Mouse (Mus musculus): ENCODE measurements around the gene U2af2. TPM values are rescaled to one million over a fixed set of nuclear protein-coding genes. Genes with fewer than 3 reads are reported as not detected.
A peak's percentile ranks its signal among the peaks of the same experiment; 100 is the strongest.

U2af2 gene
- polyA plus RNA-seq, 1 experiment, result 150 TPM

DNA sequence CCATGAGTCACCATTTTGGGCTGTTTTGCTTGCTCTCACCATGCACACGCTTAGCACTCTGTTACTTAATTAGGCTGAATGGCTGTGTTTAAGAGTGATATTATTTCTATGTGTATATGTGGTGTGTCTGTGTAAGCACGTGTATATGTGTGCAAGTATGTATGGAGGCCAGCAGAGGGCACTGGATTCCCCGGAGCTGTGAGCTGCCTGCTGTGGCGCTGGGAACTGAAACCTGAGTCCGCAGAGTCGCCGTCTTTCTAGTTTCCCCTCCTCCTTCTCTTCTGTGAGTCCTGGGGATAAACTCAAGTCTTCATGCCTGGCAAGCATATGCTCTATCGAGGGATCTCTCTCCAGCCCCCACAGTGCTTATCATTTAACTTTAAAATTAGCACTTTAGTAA, 47.4 kb downstream of the U2af2 start:
- no peaks in the 10 kb centered on the region; the same call in 1 of the 2 replicates for H3K27me3 ChIP-seq (ENCODE audit: control insufficient read depth, insufficient read depth, low read length)
- H3K4me3 ChIP-seq (ENCODE audit: low read depth, low read length), result no peak overlapping the region
- H3K36me3 ChIP-seq (ENCODE audit: control insufficient read depth, insufficient read depth, low read length), result no peaks in the 10 kb centered on the region
- no peak for TF ChIP-seq CTCF (IDR thresholded peaks at IDR 0.05; ENCODE audit: extremely low read depth, insufficient read length, insufficient replicate concordance, low read depth, low read length)
- TF ChIP-seq POLR2A (IDR thresholded peaks at IDR 0.05; ENCODE audit: low read depth, low read length), result no peak
- 79% methylated on average over 8 of the region's 8 CpGs for WGBS
- H3K27ac ChIP-seq (ENCODE audit: insufficient read depth, low read depth, low read length), result no peak overlapping the region
- H3K4me1 ChIP-seq (ENCODE audit: control insufficient read depth, insufficient read depth, insufficient read length, low read length), result no peaks in the 10 kb centered on the region

DNA sequence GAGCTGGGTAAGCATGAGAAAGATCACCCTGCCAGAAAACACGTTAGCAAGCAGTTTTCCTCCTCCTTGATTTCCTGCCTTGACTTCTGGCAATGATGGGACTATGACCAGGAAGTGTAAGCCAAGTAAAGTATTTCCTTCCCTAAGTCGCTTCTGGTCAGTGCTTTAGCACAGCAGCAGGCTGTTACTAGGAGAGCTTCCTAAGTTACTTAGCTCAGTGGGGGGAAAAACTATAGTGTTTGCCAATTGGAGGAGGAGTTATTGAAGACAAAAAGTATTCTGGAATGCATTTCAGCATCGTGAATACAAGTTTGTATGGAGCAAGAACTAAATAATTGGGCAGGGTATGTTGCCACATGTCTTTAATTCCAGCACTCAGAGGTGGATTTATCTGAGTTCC, 50.8 kb downstream of the U2af2 start:
- no peaks in the 10 kb centered on the region; the same call in 1 of the 2 replicates for H3K27me3 ChIP-seq (ENCODE audit: control insufficient read depth, insufficient read depth, low read length)
- TF ChIP-seq POLR2A (IDR thresholded peaks at IDR 0.05; ENCODE audit: low read depth, low read length) (no peak), CTCF (IDR thresholded peaks at IDR 0.05; ENCODE audit: extremely low read depth, insufficient read length, insufficient replicate concordance, low read depth, low read length) (no peak)
- H3K36me3 ChIP-seq (ENCODE audit: control insufficient read depth, insufficient read depth, low read length), result no peaks in the 10 kb centered on the region
- no peak overlapping the region for H3K4me3 ChIP-seq (ENCODE audit: low read depth, low read length)
- 26% methylated on average over 3 of the region's 3 CpGs for WGBS
- no peaks in the 10 kb centered on the region for H3K4me1 ChIP-seq (ENCODE audit: control insufficient read depth, insufficient read depth, insufficient read length, low read length)
- H3K27ac ChIP-seq (ENCODE audit: insufficient read depth, low read depth, low read length), result no peak overlapping the region

DNA sequence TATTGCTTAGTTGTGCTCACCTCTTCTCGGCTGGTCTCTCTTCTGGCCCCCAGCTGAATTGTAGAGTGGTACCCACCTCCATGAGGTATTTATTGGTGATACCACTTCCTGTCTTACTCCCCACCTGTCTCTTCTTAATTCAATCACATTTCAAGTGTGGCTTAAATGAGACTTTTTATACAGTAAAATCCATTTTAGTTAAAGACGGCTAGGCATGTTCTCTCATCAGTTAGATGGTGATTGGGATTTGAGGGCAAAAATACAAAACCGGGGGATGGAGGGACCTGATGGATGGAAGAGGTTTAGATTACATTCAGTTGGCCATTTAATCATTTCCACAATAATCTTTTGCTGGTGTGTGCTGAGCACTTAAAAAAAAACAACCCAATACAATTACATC, 54.9 kb downstream of the U2af2 start, which contains the start of gene Rfpl4:
Gene Rfpl4, minus strand, starts transcription at position 101 of the 400 bp plus-strand sequence.
- no peaks in the 10 kb centered on the region for H3K27me3 ChIP-seq (ENCODE audit: control insufficient read depth, insufficient read depth, low read length)
- no peak within 1 kb of the TSS for H3K4me3 ChIP-seq (ENCODE audit: low read depth, low read length)
- no peaks in the 10 kb centered on the region for H3K36me3 ChIP-seq (ENCODE audit: control insufficient read depth, insufficient read depth, low read length)
- 86% methylated on average over 3 of the region's 3 CpGs for WGBS
- TF ChIP-seq CTCF (IDR thresholded peaks at IDR 0.05; ENCODE audit: extremely low read depth, insufficient read length, insufficient replicate concordance, low read depth, low read length) (no peak), POLR2A (IDR thresholded peaks at IDR 0.05; ENCODE audit: low read depth, low read length) (no peak)
- H3K4me1 ChIP-seq (ENCODE audit: control insufficient read depth, insufficient read depth, insufficient read length, low read length), result no peaks in the 10 kb centered on the region
- no peak within 1 kb of the TSS for H3K27ac ChIP-seq (ENCODE audit: insufficient read depth, low read depth, low read length)

DNA sequence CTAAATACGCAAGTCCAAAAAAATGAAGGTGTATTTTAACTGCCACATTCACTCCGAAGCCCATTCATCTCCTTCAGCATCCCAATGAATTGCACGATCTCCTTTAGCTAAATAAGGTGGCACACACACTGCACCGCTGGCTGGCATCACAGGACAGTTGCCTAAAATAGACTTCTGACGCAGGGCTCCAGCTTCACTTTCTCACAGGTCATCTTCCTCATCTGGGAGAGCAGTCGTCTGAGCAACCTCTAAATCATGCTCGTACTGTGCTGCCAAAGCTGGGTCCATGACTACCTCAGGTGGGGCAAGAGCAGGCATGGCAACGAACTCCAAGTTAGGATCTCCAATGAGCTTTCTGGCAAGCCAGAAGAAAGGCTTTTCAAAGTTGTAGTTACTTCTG, 63.1 kb downstream of the U2af2 start:
- TF ChIP-seq POLR2A (IDR thresholded peaks at IDR 0.05; ENCODE audit: low read depth, low read length) (no peak), CTCF (IDR thresholded peaks at IDR 0.05; ENCODE audit: extremely low read depth, insufficient read length, insufficient replicate concordance, low read depth, low read length) (no peak)
- Histone ChIP-seq H3K4me3 (ENCODE audit: low read depth, low read length) (no peak overlapping the region), H3K4me1 (ENCODE audit: control insufficient read depth, insufficient read depth, insufficient read length, low read length) (no peaks in the 10 kb centered on the region), H3K36me3 (ENCODE audit: control insufficient read depth, insufficient read depth, low read length) (no peaks in the 10 kb centered on the region), H3K27me3 (ENCODE audit: control insufficient read depth, insufficient read depth, low read length) (no peaks in the 10 kb centered on the region), H3K27ac (ENCODE audit: insufficient read depth, low read depth, low read length) (no peak overlapping the region)
- WGBS, result 81% methylated on average over 8 of the region's 8 CpGs

DNA sequence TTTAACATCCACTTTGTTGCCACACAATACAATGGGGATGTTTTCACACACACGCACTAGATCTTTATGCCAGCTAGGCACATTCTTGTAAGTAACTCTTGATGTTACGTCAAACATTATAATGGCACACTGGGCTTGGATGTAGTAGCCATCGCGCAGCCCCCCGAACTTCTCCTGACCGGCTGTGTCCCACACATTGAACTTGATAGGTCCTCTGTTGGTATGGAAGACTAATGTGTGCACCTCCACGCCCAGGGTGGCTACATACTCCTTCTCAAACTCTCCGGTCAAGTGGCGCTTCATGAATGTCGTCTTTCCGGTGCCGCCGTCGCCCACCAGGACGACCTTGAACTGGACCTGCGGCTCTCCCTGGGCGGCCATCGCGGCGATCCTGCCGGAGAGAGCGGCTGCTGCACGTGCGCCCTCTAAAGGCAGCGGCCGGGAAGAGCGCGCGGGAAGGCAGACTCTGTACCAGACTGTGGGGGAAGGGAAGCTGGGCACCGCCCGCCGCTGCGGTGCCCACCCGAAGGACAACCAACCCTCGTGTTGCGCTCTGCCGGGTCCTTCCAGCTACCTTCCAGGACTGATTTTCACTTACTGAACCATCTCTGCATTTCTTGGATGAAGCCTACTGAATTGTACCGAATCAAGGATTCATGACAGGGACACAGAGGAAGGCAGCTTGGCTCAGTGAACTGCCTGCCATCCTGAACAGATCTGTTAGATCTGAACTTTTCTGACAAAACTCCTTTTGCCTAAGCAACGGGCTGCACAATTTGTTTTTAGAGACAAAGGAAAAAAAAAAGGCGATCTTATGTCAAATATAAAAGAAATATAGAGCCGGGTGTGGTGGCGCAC, 63.8 kb downstream of the U2af2 start, which contains the start of gene Rasl2-9:
Gene Rasl2-9, minus strand, starts transcription at position 402 of the 858 bp plus-strand sequence.
- no peak within 1 kb of the TSS for H3K27ac ChIP-seq (ENCODE audit: insufficient read depth, low read depth, low read length)
- peak within 1 kb of the TSS; percentile 64 for H3K4me3 ChIP-seq (ENCODE audit: low read depth, low read length)
- WGBS, result 16% methylated on average over 42 of the region's 42 CpGs

More for the DNA sequence above, 63.8 kb downstream of the U2af2 start, which contains the start of gene Rasl2-9:
- no peaks in the 10 kb centered on the region for H3K27me3 ChIP-seq (ENCODE audit: control insufficient read depth, insufficient read depth, low read length)
- H3K36me3 ChIP-seq (ENCODE audit: control insufficient read depth, insufficient read depth, low read length), result no peaks in the 10 kb centered on the region
- peak; percentile 64 for TF ChIP-seq CTCF (IDR thresholded peaks at IDR 0.05; ENCODE audit: extremely low read depth, insufficient read length, insufficient replicate concordance, low read depth, low read length)
- no peak for TF ChIP-seq POLR2A (IDR thresholded peaks at IDR 0.05; ENCODE audit: low read depth, low read length)
- no peaks in the 10 kb centered on the region for H3K4me1 ChIP-seq (ENCODE audit: control insufficient read depth, insufficient read depth, insufficient read length, low read length)

Other genes starting within 250 kb of the U2af2 start
- gene Ube2s, start 249.6 kb upstream of the U2af2 start, polyA plus RNA-seq (2012; rRNA removed), result 78.5 and 131 TPM in 2 replicates
- 0.48 and 0.83 TPM in 2 replicates for gene Shisa7, start 217.4 kb upstream of the U2af2 start, polyA plus RNA-seq (2012; rRNA removed)
- 12.4 and 18.9 TPM in 2 replicates for gene Isoc2b, start 191.9 kb upstream of the U2af2 start, polyA plus RNA-seq (2012; rRNA removed)
- gene Isoc2a, start 185.0 kb upstream of the U2af2 start, polyA plus RNA-seq (2012; rRNA removed), result 13.4 and 15.5 TPM in 2 replicates
- gene Gm36210, start 155.6 kb upstream of the U2af2 start, polyA plus RNA-seq (2012; rRNA removed), result not detected in 2 replicates
- gene Zfp628, start 146.9 kb upstream of the U2af2 start, polyA plus RNA-seq (2012; rRNA removed), result 15.7 and 41.4 TPM in 2 replicates
- 4.3 and 6.2 TPM in 2 replicates for gene Nat14, start 140.1 kb upstream of the U2af2 start, polyA plus RNA-seq (2012; rRNA removed)
- gene Ssc5d, start 136.4 kb upstream of the U2af2 start, polyA plus RNA-seq (2012; rRNA removed), result 3.3 and 4.5 TPM in 2 replicates
- 0.06 and 0.11 TPM in 2 replicates for gene Sbk2, start 97.7 kb upstream of the U2af2 start, polyA plus RNA-seq (2012; rRNA removed)
- gene Sbk3, start 91.0 kb upstream of the U2af2 start, polyA plus RNA-seq (2012; rRNA removed), result not detected in 2 replicates
- gene Zfp579, start 66.0 kb upstream of the U2af2 start, polyA plus RNA-seq (2012; rRNA removed), result 24.7 and 52.4 TPM in 2 replicates
- gene Zfp524, start 47.7 kb upstream of the U2af2 start, polyA plus RNA-seq (2012; rRNA removed), result 25.2 and 51.0 TPM in 2 replicates
- 14.5 and 31.4 TPM in 2 replicates for gene Fiz1, start 47.4 kb upstream of the U2af2 start, polyA plus RNA-seq (2012; rRNA removed)
- gene Gm44973, start 46.6 kb upstream of the U2af2 start, polyA plus RNA-seq (2012; rRNA removed), result 0.35 TPM in 1 of 2 replicates, not detected in the other
- gene Zfp865, start 41.8 kb upstream of the U2af2 start, polyA plus RNA-seq (2012; rRNA removed), result 20.0 and 37.3 TPM in 2 replicates
- gene Ccdc106, start 41.6 kb upstream of the U2af2 start, polyA plus RNA-seq (2012; rRNA removed), result 0.76 and 0.81 TPM in 2 replicates
- not detected in 2 replicates for gene 4632433K11Rik, start 28.0 kb upstream of the U2af2 start, polyA plus RNA-seq (2012; rRNA removed)
- gene Zfp784, start 23.7 kb upstream of the U2af2 start, polyA plus RNA-seq (2012; rRNA removed), result 3.2 and 7.7 TPM in 2 replicates
- gene Zfp580, start 10.6 kb upstream of the U2af2 start, polyA plus RNA-seq (2012; rRNA removed), result 12.2 and 17.6 TPM in 2 replicates
- gene Epn1, start 18.1 kb downstream of the U2af2 start, polyA plus RNA-seq (2012; rRNA removed), result 240 and 483 TPM in 2 replicates
- not detected in 2 replicates for gene Rfpl4, start 54.8 kb downstream of the U2af2 start, polyA plus RNA-seq (2012; rRNA removed)
- 0.09 and 0.43 TPM in 2 replicates for gene Rasl2-9, start 63.8 kb downstream of the U2af2 start, polyA plus RNA-seq (2012; rRNA removed)
- not detected in 2 replicates for gene Vmn1r55, start 87.5 kb downstream of the U2af2 start, polyA plus RNA-seq (2012; rRNA removed)
- not detected in 2 replicates for gene Vmn1r56, start 134.6 kb downstream of the U2af2 start, polyA plus RNA-seq (2012; rRNA removed)
- gene Vmn1r57, start 156.3 kb downstream of the U2af2 start, polyA plus RNA-seq (2012; rRNA removed), result not detected in 2 replicates

Measured in small intestine, adult 2 months (tissue).